Mouse (Mus musculus) large intestine, adult 2 months (tissue): ENCODE results near the gene Lysmd3. TPM values are rescaled to one million over a fixed set of nuclear protein-coding genes. Genes with fewer than 3 reads are reported as not detected.
A peak's percentile ranks its signal among the peaks of the same experiment; 100 is the strongest.
"Not testable (repeated sequence)": the region's sequence is repeated elsewhere in the genome, so short reads cannot be mapped to it uniquely, and the experiment has no call there.

ENCODE experiments used
- DNase-seq: peaks from one replicate; pipeline ENCODE4 v3.0.0-alpha.2; 2012; ENCODE audit warnings: low read depth, low spot score
- WGBS: fragments of 180-500 bp; shearing (Covaris S2); methylation state at CpG from one replicate; pipeline ENCODE4 v1.1.7; 2018; 5-methylcytosine and 5-hydroxymethylcytosine counted together
- polyA plus RNA-seq: library from polyadenylated mRNA; depleted of rRNA; stranded (reverse); fragments of >200 nt; gene quantifications from 2 replicates; pipeline ENCODE4 v1.2.3, GENCODE M21; 2012; rRNA removed

Gene Lysmd3
- 3.9 and 16.1 TPM in 2 replicates for polyA plus RNA-seq

- under 1% methylated on average over 69 of the region's 73 CpGs for WGBS
- DNase-seq: peak; percentile 66
These were observed at the start of gene Lysmd3 for GRCm38 (mm10) chr13:81657351-81658052. Gene Lysmd3 (plus strand): TSS chr13:81657663.

- no peak for DNase-seq
- WGBS: 92% methylated on average over 4 of the region's 4 CpGs
These were observed 47.1 kb upstream of the Lysmd3 start for GRCm38 (mm10) chr13:81610349-81610748.

- DNase-seq: not testable (repeated sequence)
- 75% methylated on average over 1 of the region's 1 CpGs for WGBS
These were observed 29.6 kb upstream of the Lysmd3 start for GRCm38 (mm10) chr13:81627861-81628260.

GRCm38 (mm10) chr13:81628631-81629190 is 28.8 kb upstream of the Lysmd3 start:
- no peak for DNase-seq
- WGBS: 62% methylated on average over 2 of the region's 2 CpGs

GRCm38 (mm10) chr13:81629395-81629794 is 28.1 kb upstream of the Lysmd3 start:
- WGBS: 67% methylated on average over 3 of the region's 3 CpGs

GRCm38 (mm10) chr13:81630566-81630965 is 26.9 kb upstream of the Lysmd3 start:
- 70% methylated on average over 5 of the region's 5 CpGs for WGBS
- no peak for DNase-seq

More at GRCm38 (mm10) chr13:81629395-81629794, 28.1 kb upstream of the Lysmd3 start:
- no peak for DNase-seq

GRCm38 (mm10) chr13:81632720-81633415 is 24.6 kb upstream of the Lysmd3 start, which contains the start of gene Adgrv1:
Gene Adgrv1 (minus strand): TSS chr13:81633154.
- no peak for DNase-seq
- WGBS: 4% methylated on average over 42 of the region's 42 CpGs

- WGBS: 60% methylated on average over 4 of the region's 4 CpGs
- DNase-seq: no peak
These were observed 17.8 kb upstream of the Lysmd3 start for GRCm38 (mm10) chr13:81639624-81640023.

GRCm38 (mm10) chr13:81640881-81641280 is 16.6 kb upstream of the Lysmd3 start:
- no peak for DNase-seq
- WGBS: 8% methylated on average over 6 of the region's 6 CpGs

- no peak for DNase-seq
- 9% methylated on average over 8 of the region's 8 CpGs for WGBS
These were observed 16.0 kb upstream of the Lysmd3 start for GRCm38 (mm10) chr13:81641289-81642045.

- DNase-seq: no peak
- 65% methylated on average over 7 of the region's 7 CpGs for WGBS
These were observed 14.8 kb upstream of the Lysmd3 start for GRCm38 (mm10) chr13:81642491-81643149.

- no peak for DNase-seq
- WGBS: 89% methylated on average over 11 of the region's 11 CpGs
These were observed 13.4 kb upstream of the Lysmd3 start for GRCm38 (mm10) chr13:81644047-81644565.

- no peak for DNase-seq
- 82% methylated on average over 6 of the region's 6 CpGs for WGBS
These were observed 11.1 kb upstream of the Lysmd3 start for GRCm38 (mm10) chr13:81646348-81646747.

GRCm38 (mm10) chr13:81650382-81650781 is 7.1 kb upstream of the Lysmd3 start:
- 80% methylated on average over 5 of the region's 6 CpGs for WGBS
- DNase-seq: not testable (repeated sequence)

GRCm38 (mm10) chr13:81656091-81656850 is 1.2 kb upstream of the Lysmd3 start:
- 51% methylated on average over 14 of the region's 14 CpGs for WGBS
- DNase-seq: no peak

- WGBS: 18% methylated on average over 5 of the region's 5 CpGs
- no peak for DNase-seq
These were observed 484 bp upstream of the Lysmd3 start for GRCm38 (mm10) chr13:81657008-81657350.

- no peak for DNase-seq
- 1% methylated on average over 21 of the region's 21 CpGs for WGBS
These were observed 740 bp downstream of the Lysmd3 start for GRCm38 (mm10) chr13:81658053-81658752.
